Mouse (Mus musculus) ovary, postnatal 36 days (tissue): Measurements from ENCODE around the gene Bri3bp.

Experiments used
- DNase-seq: peaks from one replicate; pipeline ENCODE4 v3.0.0; 2022; ENCODE audit warnings: low spot score, mixed read lengths

Bri3bp gene

DNA sequence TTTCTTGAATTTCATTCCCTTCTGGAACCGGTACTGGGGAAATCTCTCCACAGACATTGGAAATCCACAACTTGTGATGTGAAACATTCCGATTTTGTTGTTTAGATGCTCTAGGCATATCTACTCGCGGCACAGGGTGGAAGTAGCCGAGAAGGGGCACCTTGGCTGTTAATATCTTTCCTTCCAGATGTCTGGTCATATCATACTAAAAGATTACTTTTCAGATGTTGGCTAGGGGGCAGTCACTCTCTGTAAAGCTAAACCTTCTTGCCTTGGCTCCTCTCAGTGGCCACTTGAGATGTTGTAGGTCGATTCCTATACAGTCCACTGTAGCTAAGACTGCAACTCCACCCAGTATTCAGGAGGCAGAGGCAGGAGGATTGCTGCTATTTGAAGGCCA lies 14.7 kb downstream of the Bri3bp start:
- DNase-seq: no peak

DNA sequence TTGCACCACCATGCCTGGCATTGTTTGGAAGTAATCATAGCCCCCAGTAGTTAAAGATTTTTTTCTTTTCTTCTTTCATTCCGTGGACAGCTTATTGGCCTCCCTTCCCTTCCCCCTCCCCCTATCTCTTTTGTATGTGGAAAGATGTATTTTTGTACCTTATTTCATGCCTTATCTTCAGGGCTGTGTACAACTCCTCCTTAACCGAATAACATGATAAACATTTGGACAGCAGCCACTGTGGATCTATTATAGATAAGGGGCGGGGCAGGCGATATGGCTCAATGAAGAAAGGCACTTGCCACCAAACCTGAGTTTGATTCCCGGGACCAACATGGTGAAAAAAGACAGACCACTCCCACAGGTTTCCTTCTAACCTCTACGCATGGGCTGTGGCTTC lies 16.2 kb downstream of the Bri3bp start:
- DNase-seq: no peak

DNA sequence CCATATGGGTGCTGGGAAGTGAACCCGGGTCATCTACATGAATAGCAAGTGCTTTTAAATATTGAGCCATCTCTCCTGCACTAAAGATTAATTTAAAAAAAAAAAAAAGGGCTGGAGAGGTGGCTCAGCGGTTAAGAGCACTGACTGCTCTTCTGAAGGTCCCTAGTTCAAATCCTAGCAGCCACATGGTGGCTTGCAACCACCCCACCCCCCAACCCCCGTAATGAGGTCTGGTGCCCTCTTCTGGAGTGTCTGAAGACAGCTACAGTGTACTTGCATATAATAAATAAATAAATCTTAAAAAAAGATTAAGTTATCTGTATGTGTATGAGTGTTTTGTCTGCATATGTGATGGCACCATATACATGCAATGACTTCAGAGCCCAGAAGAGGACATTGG lies 19.2 kb downstream of the Bri3bp start:
- DNase-seq: no peak

DNA sequence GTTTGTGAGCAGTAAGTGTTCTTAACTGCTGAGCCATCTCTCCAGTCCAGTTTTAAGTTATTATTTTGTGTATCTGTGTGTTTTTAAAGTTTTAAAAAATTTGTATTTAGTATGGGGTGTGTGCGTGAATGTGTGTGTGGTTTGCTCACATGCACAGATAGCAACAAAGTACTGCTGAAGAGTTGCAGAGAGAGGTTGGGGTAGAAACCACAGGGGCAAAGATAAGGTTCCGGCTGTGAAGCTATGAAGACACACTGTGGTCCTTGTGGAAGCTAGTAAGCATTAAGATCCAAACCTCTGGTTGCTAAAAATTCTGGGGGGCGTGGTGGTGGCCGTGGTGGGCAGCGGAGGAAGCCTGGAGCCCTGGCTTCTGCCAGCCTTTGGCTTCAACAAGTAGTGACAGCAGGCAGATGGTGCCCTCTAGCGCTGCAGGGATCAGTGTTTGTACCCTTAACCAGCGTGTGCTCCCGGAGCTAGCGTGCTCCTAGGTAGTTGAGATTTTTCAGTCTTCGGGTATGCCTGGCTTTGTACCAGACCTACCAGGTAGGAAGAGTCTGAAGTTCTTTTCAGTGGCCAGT lies 20.6 kb downstream of the Bri3bp start:
- DNase-seq: peak; percentile 62

DNA sequence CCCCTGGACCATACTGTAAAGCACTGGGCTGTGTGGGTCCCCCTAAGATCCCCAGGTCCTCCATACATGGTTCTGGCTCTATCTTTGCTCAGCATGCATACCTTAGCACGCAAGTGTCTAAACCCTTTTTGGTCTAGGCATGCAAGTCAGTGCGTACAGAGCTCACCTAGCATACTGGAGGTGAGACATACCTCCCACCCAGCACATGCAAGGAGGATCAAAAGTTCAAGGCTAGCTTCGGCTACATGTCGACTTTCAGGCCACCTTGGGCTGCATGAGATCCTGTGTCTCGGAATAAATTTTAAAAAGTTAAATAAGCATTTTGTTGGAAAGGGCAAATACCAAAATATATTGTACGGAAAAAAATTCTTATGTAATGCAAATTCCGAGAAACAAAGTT lies 23.8 kb downstream of the Bri3bp start:
- no peak for DNase-seq

DNA sequence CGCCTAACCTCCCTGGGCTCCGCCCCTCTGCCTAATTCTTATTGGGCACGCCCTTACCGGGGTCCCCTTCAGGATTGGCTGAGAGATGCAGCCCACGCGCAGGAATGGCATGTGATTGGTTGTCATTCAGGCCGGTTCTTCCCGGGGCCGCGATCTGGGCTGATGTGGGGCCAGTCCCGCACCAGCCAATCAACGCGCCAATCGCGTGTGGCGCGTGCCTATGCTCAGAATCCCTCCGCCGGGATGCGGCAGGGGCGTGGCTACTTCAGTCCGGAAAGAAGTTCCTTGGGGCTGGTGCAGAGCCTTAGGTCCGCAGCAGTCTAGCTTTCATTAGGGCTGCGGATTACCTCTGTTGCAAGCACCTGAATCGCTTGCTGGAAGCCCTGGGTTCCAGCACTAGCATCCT lies 24.3 kb downstream of the Bri3bp start:
- DNase-seq: peak; percentile 94

DNA sequence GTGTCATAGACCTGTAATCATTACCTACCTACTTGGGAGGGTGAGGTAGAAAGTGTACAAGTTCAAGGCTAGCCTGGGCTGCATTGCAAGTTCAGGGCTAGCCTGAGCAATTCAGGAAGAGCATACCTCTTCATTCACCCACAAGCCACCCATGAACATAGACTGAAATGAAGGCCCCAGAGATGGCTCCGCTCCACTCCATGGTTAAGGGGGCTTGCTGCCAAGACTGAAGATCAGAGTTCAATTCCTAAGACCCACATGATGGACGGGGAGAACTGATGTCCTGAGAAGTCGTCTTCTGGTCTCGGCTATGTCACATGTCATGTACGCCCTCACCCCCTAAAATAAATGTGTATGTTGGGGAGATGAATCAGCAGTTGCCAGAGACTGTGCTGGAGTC lies 25.1 kb downstream of the Bri3bp start:
- no peak for DNase-seq

DNA sequence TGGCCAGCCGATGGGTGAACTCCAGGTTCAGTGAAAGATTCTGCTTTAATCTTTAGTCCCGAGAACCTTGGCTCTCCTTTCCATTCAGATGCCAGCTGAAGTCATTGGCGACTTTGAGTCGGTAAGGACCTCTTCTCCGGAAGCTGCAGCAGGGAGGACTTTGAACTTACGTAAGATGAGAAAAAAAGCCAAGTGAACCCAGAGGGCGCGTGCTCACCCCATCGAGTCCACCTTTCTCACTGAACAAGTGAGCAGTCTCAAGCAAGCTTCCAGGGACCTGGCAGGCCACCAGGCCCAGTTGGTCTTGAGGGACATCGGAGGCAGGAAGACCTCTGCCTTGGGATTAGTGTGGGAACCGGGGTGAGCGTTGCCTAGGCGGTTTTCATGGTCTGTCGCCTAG lies 25.9 kb downstream of the Bri3bp start:
- DNase-seq: no peak

DNA sequence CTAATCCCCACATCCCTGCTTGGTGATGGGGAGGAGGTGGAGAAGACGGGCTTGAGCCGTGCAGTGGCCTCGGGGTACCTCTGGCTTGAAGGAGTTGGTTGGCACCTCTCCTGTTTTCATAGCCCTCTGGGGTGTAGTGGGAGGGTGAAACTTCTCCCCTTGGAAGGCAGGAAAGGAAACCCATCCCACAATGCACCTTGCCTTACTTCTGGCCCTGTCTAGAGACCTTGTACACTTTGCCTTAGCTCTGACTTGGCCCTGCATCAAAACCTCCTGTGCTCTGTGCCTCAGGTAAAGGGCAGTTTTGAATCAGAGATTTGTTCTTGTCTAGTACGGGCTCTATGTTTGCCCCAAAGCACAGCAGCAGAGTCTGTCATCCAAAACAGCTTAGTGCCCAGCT lies 29.3 kb downstream of the Bri3bp start:
- DNase-seq: no peak

DNA sequence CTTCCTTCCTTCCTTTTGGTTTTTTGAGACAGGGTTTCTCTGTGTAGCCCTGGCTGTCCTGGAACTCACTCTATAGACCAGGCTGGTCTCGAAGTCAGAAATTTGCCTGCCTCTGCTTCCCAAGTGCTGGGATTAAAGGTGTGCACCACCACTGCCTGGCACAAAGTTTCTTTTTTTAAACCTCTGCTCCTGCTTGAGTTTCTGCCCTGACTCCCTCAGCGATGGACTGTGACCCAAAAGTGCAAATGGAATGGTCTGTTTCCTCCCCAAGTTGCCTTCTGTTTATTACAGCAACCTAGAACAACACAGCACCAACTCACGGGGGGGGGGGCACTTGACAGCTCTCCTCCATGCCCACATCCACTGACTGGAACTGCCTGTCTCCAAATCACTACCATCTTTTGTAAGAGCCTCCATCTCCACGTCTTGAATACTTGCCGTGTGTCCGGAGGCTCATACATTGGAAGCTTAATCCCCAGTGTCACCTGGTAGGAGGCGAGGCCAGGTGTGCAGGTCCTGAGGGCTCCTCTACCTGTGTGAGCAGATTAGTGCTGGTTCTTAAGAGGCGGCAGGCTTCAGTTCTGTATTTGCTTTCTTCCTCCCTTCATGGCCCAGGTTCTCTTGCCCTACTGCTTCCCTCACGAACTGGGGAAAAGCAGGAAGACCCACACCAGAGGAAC lies 31.6 kb downstream of the Bri3bp start:
- DNase-seq: no peak

DNA sequence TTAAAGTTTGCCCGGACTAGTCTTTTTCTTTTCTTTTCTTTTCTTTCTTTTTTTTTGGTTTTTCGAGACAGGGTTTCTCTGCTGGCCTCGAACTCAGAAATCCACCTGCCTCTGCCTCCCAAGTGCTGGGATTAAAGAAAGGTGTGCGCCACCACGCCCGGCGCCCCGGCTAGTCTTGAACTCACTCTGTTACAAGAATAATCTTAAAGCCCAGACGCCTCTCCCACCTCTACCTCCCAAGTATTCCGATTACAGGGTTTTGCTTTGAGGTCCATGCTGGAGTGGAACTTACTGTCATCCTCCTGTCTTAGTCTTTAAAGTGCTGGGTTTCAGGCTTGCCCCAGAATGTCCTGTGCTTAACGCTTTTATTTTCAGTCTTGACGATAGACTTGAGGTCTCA lies 33.7 kb downstream of the Bri3bp start:
- no peak for DNase-seq

DNA sequence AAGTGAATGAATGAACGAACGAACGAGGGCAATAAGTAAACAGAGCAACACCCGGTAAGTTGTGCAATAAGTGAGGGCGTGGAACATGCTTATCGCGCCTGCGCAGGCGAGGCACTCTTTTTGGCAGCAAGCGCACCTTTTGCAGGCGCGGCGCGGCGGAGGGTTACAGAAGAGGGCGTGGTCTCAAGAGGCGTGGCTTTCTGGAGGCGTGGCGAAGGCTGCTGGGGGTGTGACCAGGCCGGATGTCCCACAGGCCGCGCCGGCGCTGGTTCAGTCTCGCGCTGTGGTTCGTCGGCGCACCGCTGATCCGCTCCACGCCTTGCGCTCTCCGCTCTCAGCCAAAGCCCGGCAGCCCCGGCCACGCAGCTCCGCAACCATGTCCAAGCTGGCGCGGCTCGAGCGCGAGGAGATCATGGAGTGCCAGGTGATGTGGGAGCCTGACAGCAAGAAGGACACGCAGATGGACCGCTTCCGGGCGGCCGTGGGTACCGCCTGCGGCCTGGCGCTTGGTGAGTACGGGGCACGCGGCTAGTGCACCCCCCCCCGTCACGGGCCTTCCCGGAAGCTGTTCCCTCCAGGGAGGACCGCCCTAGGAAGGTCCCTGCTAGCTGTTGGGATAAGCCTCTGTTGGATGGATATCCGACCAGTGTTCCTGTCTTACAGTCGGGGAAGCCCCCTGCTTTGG lies 34.4 kb downstream of the Bri3bp start, which contains the start of gene Aacs:
Gene Aacs, plus strand, starts transcription at position 214 of the 685 bp plus-strand sequence.
- DNase-seq: peak; percentile 98

DNA sequence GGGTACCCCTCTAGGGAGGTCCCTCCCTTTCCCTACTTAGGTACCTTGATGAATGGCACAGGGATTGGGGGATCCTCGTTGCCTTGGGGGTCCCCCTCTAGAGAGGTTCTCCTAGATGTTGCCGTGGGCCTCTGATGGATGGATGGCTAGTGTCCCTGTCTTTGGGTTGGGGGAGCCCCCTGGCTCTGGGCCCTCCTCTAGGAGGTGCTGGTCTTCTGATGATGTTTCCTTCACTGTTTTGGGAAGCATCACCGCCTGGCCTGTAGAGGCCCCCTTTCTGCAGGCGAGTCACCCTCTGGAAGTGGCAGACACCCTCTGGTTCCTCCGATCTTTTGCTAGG lies 34.9 kb downstream of the Bri3bp start:
- no peak for DNase-seq

DNA sequence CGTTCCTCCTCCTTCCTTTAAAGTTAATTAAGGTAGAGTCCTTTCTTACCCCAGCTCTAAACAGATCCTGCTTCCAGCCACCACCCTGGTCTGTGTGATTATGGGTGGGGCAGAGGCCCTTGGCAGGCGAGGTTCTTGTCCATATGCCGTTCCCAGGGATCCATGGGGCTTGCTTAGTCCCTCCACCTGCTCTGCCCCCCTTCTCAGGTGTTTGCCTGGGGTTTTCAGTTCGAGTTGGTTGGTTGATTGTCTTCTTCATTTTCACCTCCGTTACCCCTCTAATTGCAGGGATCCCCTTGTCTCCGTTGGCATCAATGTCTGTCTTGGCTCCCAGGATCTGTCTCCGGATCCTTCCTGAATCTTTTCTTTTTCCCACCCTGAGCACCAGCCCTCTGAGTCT lies 35.4 kb downstream of the Bri3bp start:
- DNase-seq: no peak

DNA sequence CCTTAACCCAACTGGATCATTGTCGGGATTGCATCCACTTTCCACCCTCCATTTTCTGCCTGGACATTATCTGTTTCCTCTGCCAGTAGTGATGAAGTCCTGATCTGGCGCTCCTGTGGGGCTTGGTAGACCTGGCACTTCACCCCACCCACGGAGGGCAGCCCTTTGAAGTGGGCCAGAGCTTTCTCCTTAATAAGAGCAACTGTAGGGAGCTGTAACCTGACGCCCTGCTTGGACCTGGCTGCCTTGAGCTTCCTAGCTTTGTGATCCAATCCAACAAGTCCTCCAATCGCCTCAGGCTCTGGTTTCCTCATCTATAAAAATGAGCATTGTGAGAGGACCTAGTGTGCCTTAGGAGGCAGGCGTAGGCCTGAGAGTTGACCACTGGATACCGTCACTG lies 36.2 kb downstream of the Bri3bp start:
- no peak for DNase-seq

DNA sequence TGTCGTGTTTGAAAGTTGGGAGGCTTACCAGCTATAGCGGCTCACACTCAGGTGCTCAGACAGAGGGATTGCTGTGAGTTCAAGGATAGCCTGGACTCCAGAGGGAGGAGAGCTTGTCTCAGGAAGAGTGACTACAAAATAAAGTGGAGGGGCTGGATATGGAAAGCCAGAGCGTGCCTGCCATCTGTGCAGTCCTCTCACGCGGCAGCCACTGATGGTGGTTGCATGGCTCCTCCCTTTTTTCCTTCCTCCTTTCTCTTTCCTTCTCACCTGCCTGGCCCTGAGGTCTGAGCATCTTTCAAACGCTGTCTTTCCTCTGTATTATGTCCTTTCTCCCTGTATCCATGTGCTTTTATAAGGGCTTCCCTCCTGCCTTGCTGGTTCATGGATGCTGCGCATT lies 36.7 kb downstream of the Bri3bp start:
- DNase-seq: no peak

DNA sequence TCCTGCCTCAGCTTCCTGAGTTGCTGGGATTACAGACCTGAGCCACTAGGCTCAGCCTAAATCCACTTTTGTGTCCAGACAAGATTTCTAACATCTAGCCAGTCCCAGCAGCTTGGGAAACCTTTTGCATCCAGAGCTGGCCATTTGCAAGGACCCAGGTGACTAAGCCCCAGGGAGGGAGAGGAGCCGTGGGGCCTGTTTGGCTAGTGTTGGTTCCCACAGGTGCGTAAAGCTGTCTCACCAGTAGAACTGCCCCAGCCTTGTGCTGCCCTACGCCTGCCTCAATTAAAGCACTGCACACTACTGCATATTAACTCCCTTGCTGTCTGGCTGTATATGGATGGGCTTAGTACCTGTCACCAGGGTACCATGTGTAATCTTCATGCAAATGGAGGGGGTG lies 38.0 kb downstream of the Bri3bp start:
- no peak for DNase-seq

DNA sequence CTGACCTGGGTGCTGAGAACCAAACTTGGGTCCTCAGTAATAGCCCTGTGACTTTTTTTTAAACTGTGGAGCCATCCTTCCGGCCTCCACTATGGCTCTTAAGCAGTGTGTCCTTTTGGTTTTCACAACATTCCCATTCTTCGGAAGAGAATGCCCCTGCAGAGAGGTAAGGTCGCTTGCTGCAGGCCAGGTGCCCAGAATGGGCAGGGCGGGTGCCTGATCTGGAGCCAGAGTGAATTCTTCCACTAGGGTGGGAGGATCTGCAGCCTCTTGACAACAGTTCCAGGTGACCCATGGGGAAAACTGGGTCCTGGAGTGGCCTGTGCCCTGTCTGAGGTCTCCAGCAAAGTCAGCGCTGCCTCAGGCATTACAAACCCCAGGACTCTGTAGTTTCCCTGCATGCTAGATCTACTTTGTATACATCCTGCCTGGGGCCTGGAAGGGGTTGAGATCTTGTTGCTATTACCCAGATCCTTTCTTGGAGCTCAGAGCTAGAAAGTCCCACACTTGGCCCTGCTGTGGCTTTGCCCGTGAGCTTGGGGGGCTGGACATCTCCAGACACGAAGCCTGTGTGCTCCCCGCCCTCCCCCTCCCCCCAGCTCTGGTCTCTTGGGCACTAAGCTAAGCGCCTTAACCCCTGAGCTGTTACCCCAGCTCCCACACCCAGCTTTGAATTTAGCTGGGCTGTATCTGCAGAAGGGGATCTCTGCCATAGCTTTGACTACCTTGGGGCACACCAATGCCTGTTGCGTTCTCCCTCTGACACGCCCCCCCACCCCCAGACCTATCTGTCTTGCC lies 39.3 kb downstream of the Bri3bp start:
- DNase-seq: no peak

DNA sequence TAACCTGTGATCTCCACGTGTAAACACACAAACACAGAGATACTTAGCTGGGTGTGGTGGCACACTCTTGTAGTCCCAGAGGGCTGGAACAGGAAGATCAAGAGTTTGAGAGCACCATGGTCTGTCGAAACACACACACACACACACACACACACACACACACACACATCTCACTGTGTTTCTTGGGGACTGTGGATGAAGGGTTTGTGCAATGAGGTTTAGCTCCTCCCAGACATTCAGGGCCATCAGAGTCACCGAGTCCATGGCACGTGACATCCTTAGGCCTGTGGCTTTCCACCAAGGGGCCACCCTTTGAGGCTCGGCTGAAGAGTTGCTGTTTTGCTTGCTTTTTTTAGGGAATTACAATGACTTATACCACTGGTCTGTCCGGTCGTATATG lies 41.1 kb downstream of the Bri3bp start:
- DNase-seq: no peak

DNA sequence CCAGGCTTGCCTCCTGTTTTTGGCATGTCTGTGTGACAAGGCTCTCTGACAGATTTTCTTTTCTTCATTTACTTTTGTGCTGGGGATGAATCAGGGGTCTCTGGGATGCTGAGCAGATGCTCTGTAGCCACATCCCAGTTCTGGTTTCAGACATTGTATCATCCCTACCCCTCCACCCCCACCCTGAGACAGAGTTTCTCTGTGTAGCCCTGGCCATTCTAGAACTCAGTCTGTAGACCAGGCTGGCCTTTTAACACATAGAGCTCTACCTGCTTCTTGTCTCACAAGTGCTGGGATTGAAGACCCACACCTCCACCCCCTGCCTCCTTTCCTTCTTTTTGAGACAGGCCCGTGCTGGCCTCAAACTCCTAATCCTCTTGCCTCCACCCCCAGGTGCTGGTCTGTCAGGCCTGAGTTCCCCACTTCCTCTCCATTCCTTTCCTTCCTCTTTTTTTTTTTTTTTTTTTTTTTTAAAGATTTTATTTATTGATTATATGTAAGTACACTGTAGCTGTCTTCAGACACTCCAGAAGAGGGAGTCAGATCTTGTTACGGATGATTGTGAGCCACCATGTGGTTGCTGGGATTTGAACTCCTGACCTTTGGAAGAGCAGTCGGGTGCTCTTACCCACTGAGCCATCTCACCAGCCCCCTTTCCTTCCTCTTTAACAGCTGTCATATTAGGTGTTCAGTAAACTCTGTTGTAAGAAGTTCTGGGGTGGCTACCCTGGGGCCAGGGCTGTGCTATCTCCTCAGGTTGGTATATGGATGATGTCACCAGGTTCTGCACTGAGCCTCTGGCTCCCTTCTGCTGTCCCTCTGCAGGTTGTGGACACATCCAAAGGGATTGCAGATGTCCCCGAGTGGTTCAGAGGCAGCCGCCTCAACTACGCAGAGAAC lies 42.6 kb downstream of the Bri3bp start:
- no peak for DNase-seq

DNA sequence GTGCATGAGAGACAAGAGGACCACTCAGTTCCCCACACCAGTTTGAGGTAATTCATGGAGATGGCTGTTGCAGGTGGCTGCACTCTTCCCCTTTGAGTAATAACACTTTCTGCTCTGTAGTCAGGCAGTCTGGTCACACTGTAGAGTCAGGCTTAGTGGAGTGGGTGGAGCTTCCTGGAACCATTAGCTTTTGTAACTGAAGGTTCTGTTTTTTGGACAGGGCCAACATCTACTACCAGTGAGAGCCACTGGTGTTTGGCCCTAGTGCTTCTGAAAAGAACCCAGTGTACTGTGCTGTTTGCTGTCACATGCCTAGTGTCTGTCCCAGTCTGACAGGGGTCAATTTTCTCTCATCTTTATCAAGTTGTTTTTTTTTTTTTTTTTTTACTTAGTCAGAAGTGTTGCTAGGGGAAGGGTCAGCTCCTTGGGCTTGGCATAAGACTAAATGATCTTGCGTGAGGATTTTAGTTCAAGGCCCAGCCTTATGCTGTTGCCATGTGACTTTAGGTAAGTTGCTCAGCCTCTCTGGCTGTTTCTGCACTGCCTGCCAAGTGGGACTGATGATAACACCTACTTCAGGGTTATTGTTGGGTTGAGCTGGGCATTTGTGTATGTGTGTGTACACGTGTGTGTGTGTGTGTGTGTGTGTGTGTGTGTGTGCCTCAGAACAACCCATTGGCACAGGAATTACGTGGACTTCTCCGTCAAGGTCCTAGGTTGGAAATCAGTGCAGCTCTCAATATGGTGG lies 43.8 kb downstream of the Bri3bp start:
- DNase-seq: no peak
